Mouse (Mus musculus) megakaryocyte, embryonic 14.5 days (primary cell): ENCODE results near the gene Gm8909.
"Not testable (repeated sequence)": the region's sequence is repeated elsewhere in the genome, so short reads cannot be mapped to it uniquely, and the experiment has no call there.

Experiments
- FLI1 ChIP-seq: IDR thresholded peaks from 2 replicates; pipeline ENCODE4 v1.6.1; 2012; ENCODE audit warnings: low read length, inconsistent platforms, mixed read lengths
- GATA1 ChIP-seq: IDR thresholded peaks from 3 replicates; pipeline ENCODE4 v1.6.1; 2012; ENCODE audit warnings: mixed read lengths, low read length, inconsistent platforms, borderline replicate concordance

GRCm38 (mm10) chr17:36128968-36129817 lies 39.1 kb downstream of the Gm8909 start, which contains the start of gene Gm7030:
- TF ChIP-seq GATA1, FLI1: not testable (repeated sequence)
